Comparison of ENCODE assay signal across 8 mouse cellular contexts in the genomic region with DNA sequence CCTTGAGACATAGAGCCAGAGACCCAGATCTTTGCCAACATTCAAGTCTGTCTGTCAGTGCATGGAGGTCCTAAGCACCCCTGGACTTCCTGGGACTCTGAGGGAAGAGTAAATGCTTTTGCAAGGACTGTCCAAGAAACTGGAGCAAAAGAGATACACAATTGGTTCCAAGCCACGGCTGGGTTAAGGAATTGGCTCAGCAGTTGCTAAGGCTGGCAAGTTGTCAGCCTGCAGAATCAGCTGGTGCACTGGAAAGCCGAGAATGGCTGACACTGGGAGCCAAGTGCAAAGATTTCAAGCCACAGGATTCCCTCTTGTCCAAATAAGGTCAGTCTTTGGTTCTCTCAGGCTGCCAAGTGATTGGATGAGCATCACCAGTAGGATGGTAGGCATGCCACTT.
DNase-seq lines count a peak whose midpoint lies in the region; ATAC-seq and TF ChIP-seq lines count a peak whose summit lies in the region.

No protein-coding gene starts in this region.

- H3K27me3 ChIP-seq in forebrain, embryonic 15.5 days = no peaks in the 10 kb centered on the region
- no peaks in the 10 kb centered on the region for H3K27me3 ChIP-seq in forebrain, embryonic 11.5 days (ENCODE audit: control insufficient read depth, insufficient read depth, low read length)

- H3K9ac ChIP-seq in forebrain, embryonic 15.5 days (replicated peaks) = no peak overlapping the region
- no peak overlapping the region for H3K9ac ChIP-seq in forebrain, embryonic 11.5 days (ENCODE audit: low read length)

- no peaks in the 10 kb centered on the region for H3K9me3 ChIP-seq in forebrain, embryonic 15.5 days
- no peaks in the 10 kb centered on the region for H3K9me3 ChIP-seq in forebrain, embryonic 11.5 days (ENCODE audit: control insufficient read depth, low read length)

- ATAC-seq in forebrain, embryonic 15.5 days (replicated peaks) = no peak
- ATAC-seq in forebrain, embryonic 11.5 days (replicated peaks; ENCODE audit: low FRiP score) = no peak

- no peak overlapping the region for H3K4me2 ChIP-seq in forebrain, embryonic 15.5 days (replicated peaks)
- no peak overlapping the region for H3K4me2 ChIP-seq in forebrain, embryonic 11.5 days (ENCODE audit: low read depth, low read length, severe bottlenecking)

- TF ChIP-seq CTCF in brain, embryonic 14.5 days (IDR thresholded peaks at IDR 0.05; ENCODE audit: borderline replicate concordance, extremely low read depth, insufficient read depth, insufficient read length) = no peak

- peaks cover 10% of the 10 kb centered on the region for H3K4me1 ChIP-seq in forebrain, embryonic 15.5 days
- no peaks in the 10 kb centered on the region for H3K4me1 ChIP-seq in forebrain, embryonic 11.5 days (replicated peaks; ENCODE audit: control insufficient read depth, insufficient read depth, low read length)

- H3K4me3 ChIP-seq in forebrain, embryonic 15.5 days = no peak overlapping the region
- no peak overlapping the region for H3K4me3 ChIP-seq in forebrain, embryonic 11.5 days (ENCODE audit: low read depth, low read length)

- peak overlapping the region; percentile 24; the same call in 1 of the 2 replicates for H3K27ac ChIP-seq in forebrain, embryonic 15.5 days (replicated peaks)
- H3K27ac ChIP-seq in forebrain, embryonic 11.5 days (ENCODE audit: low read depth, low read length) = no peak overlapping the region

- WGBS in forebrain, embryonic 15.5 days = 44% methylated on average over 2 of the region's 2 CpGs
- 71% methylated on average over 2 of the region's 2 CpGs for WGBS in forebrain, embryonic 11.5 days

- TF ChIP-seq POLR2A in brain, embryonic 14.5 days (IDR thresholded peaks at IDR 0.05; ENCODE audit: borderline replicate concordance, extremely low read depth, insufficient read depth, insufficient read length, poor library complexity, severe bottlenecking) = no peak

- H3K36me3 ChIP-seq in forebrain, embryonic 15.5 days = no peaks in the 10 kb centered on the region
- H3K36me3 ChIP-seq in forebrain, embryonic 11.5 days (ENCODE audit: control insufficient read depth, insufficient read depth, low read length) = no peaks in the 10 kb centered on the region

- DNase-seq in forebrain, embryonic 11.5 days (ENCODE audit: low spot score) = no peak
- DNase-seq in lung, postnatal 10 days = peak; percentile 69
- no peak for DNase-seq in lung, adult 18-20 months
- DNase-seq in brain, embryonic 14.5 days (ENCODE audit: low read depth) = peak; percentile 44
- DNase-seq in gastrocnemius, postnatal 25 days = peak; percentile 19
- DNase-seq in thymus, postnatal 4 days = no peak
- DNase-seq in thymus, adult 18-20 months = no peak

Comparison
In these comparisons a context has a peak if more than half of its experiments do, and no peak if none do; other contexts are left out.
1. DNase-seq: peak in lung, postnatal 10 days (single experiment), brain, embryonic 14.5 days (single experiment) and gastrocnemius, postnatal 25 days (single experiment); none in forebrain, embryonic 11.5 days (single experiment), lung, adult 18-20 months (0 of 2), thymus, postnatal 4 days (single experiment) and thymus, adult 18-20 months (0 of 2).